Comparison of ENCODE assay signal across 8 mouse cellular contexts in genomic region chr12:111038231-111038975, GRCm38 (mm10). TPM values are rescaled to one million over a fixed set of nuclear protein-coding genes. Genes with fewer than 3 reads are reported as not detected.
A peak's percentile ranks its signal among the peaks of the same experiment; 100 is the strongest.
DNase-seq lines count a peak whose midpoint lies in the region; ATAC-seq and TF ChIP-seq lines count a peak whose summit lies in the region.

No protein-coding gene starts in this region.

- H3K36me3 ChIP-seq in forebrain, postnatal 0 days (ENCODE audit: insufficient read depth): no peaks in the 10 kb centered on the region
- peaks cover 10% of the 10 kb centered on the region for H3K36me3 ChIP-seq in hindbrain, embryonic 12.5 days
- peaks cover 10% of the 10 kb centered on the region for H3K36me3 ChIP-seq in megakaryocyte, embryonic 14.5 days (replicated peaks; ENCODE audit: low read length)

- no peak for TF ChIP-seq CTCF in cerebellum, adult 2 months (IDR thresholded peaks at IDR 0.05; ENCODE audit: borderline replicate concordance, insufficient read depth, low read depth, low read length)
- TF ChIP-seq CTCF in forebrain, postnatal 0 days (IDR thresholded peaks at IDR 0.05; ENCODE audit: low read depth): peak; percentile 30; the same call in 1 of the 2 replicates

- no peak for TF ChIP-seq POLR2A in cerebellum, adult 2 months (IDR thresholded peaks at IDR 0.05; ENCODE audit: borderline replicate concordance, insufficient read depth, low read length)

- H3K27me3 ChIP-seq in cerebellum, adult 2 months (ENCODE audit: control insufficient read depth, insufficient read depth, low read length): no peaks in the 10 kb centered on the region
- no peaks in the 10 kb centered on the region for H3K27me3 ChIP-seq in forebrain, postnatal 0 days (ENCODE audit: insufficient read depth, low read length)
- H3K27me3 ChIP-seq in hindbrain, embryonic 12.5 days: no peaks in the 10 kb centered on the region
- H3K27me3 ChIP-seq in megakaryocyte, embryonic 14.5 days (replicated peaks): no peaks in the 10 kb centered on the region

- peak; percentile 62 for ATAC-seq in forebrain, postnatal 0 days
- peak; percentile 81 for ATAC-seq in hindbrain, embryonic 12.5 days (ENCODE audit: low FRiP score)
- ATAC-seq in activated CD4-positive, CD25-positive, alpha-beta regulatory T cell, adult 4 months: no peak

- intact Hi-C loops in left cerebral cortex, postnatal 10 days (cut with DNase I): no loop called here

- peak overlapping the region; percentile 74 for H3K9ac ChIP-seq in forebrain, postnatal 0 days
- peak overlapping the region; percentile 84 for H3K9ac ChIP-seq in hindbrain, embryonic 12.5 days

- peak; percentile 51 for DNase-seq in T-cell, adult 2 months (ENCODE audit: low spot score)
- DNase-seq in cerebellum, adult 2 months: peak in 1 of 2 experiments; percentile 90
- DNase-seq in forebrain, postnatal 0 days: peak; percentile 93
- DNase-seq in left cerebral cortex, postnatal 10 days (ENCODE audit: extremely low spot score in 1 of 2, low spot score in 2 of 2): peak; percentile 76 to 83
- peak; percentile 10 to 14 for DNase-seq in right cerebral cortex, postnatal 36 days (ENCODE audit: low spot score in 2 of 2)

- H3K4me2 ChIP-seq in forebrain, postnatal 0 days (ENCODE audit: low read depth): peak overlapping the region; percentile 93
- peak overlapping the region; percentile 96 for H3K4me2 ChIP-seq in hindbrain, embryonic 12.5 days (replicated peaks)

- H3K27ac ChIP-seq in cerebellum, adult 2 months (ENCODE audit: insufficient read depth, low read length): peak overlapping the region; percentile 56
- peak overlapping the region; percentile 98 for H3K27ac ChIP-seq in forebrain, postnatal 0 days (ENCODE audit: low read depth, low read length)
- peak overlapping the region; percentile 98 for H3K27ac ChIP-seq in hindbrain, embryonic 12.5 days

- H3K4me3 ChIP-seq in cerebellum, adult 2 months (replicated peaks; ENCODE audit: insufficient read depth, low read depth, low read length): peak overlapping the region; percentile 79
- peak overlapping the region; percentile 91 for H3K4me3 ChIP-seq in forebrain, postnatal 0 days (ENCODE audit: low read depth, low read length)
- H3K4me3 ChIP-seq in hindbrain, embryonic 12.5 days: peak overlapping the region; percentile 94
- peak overlapping the region; percentile 98 for H3K4me3 ChIP-seq in megakaryocyte, embryonic 14.5 days (replicated peaks)

- under 1% methylated on average over 54 of the region's 54 CpGs for WGBS in cerebellum, adult 2 months
- 1% methylated on average over 54 of the region's 54 CpGs for WGBS in forebrain, postnatal 0 days
- whole genome bisulfite sequencing in hindbrain, embryonic 12.5 days: under 1% methylated on average over 53 of the region's 54 CpGs

- no peaks in the 10 kb centered on the region for H3K9me3 ChIP-seq in forebrain, postnatal 0 days (ENCODE audit: low read length)
- no peaks in the 10 kb centered on the region for H3K9me3 ChIP-seq in hindbrain, embryonic 12.5 days (replicated peaks)
- H3K9me3 ChIP-seq in megakaryocyte, embryonic 14.5 days: no peaks in the 10 kb centered on the region

- no peaks in the 10 kb centered on the region for H3K4me1 ChIP-seq in cerebellum, adult 2 months (ENCODE audit: control insufficient read depth, insufficient read depth, low read length)
- peaks cover 11% of the 10 kb centered on the region; the same call in 1 of the 2 replicates for H3K4me1 ChIP-seq in forebrain, postnatal 0 days (ENCODE audit: insufficient read depth)
- peaks cover 18% of the 10 kb centered on the region for H3K4me1 ChIP-seq in hindbrain, embryonic 12.5 days
- H3K4me1 ChIP-seq in megakaryocyte, embryonic 14.5 days: peaks cover 73% of the 10 kb centered on the region

RNA-seq across cellular contexts. Expression of gene Rcor1, which starts 0.7 kb away (rescaled TPM):
- polyA plus RNA-seq in cerebellum, adult 2 months (2012; rRNA removed): 15.8 and 16.7 TPM in 2 replicates
- total RNA-seq in forebrain, postnatal 0 days (2014; rRNA removed): 14.0 and 16.2 TPM in 2 replicates
- polyA plus RNA-seq in forebrain, postnatal 0 days (2015; fragmentation: Nextera tagmentation; extraction: Ambion mirVana): 3.2 and 4.3 TPM in 2 replicates
- 8.8 and 10.0 TPM in 2 replicates for polyA plus RNA-seq in hindbrain, embryonic 12.5 days (2016; fragmentation: Nextera tagmentation; extraction: Ambion mirVana)
- 10 to 100 TPM; 18.0 to 18.3 TPM for total RNA-seq in left cerebral cortex, postnatal 10 days (2021)
- polyA plus RNA-seq in megakaryocyte, embryonic 14.5 days (2012; ENCODE audit: insufficient read depth, low replicate concordance): 2.9 and 3.3 TPM in 2 replicates
- polyA plus RNA-seq in activated CD4-positive, CD25-positive, alpha-beta regulatory T cell, adult 4 months (2017; shearing (Covaris generic)): 10 to 100 TPM; 14.7 to 15.9 TPM

RNA-seq across cellular contexts. Expression of gene Ankrd9, which starts 59.6 kb away (rescaled TPM):
- 53.3 and 54.8 TPM in 2 replicates for polyA plus RNA-seq in cerebellum, adult 2 months (2012; rRNA removed)
- 7.6 and 8.7 TPM in 2 replicates for total RNA-seq in forebrain, postnatal 0 days (2014; rRNA removed)
- polyA plus RNA-seq in forebrain, postnatal 0 days (2015; fragmentation: Nextera tagmentation; extraction: Ambion mirVana): 7.8 and 10.2 TPM in 2 replicates
- polyA plus RNA-seq in hindbrain, embryonic 12.5 days (2016; fragmentation: Nextera tagmentation; extraction: Ambion mirVana): 10.0 and 11.2 TPM in 2 replicates
- total RNA-seq in left cerebral cortex, postnatal 10 days (2021): 1 to 10 TPM; 9.7 to 9.9 TPM
- 3.6 and 7.0 TPM in 2 replicates for polyA plus RNA-seq in megakaryocyte, embryonic 14.5 days (2012; ENCODE audit: insufficient read depth, low replicate concordance)
- 1 to 10 TPM in 1 of 2 experiments, under 1 TPM in 1; 0.74 to 1.2 TPM for polyA plus RNA-seq in activated CD4-positive, CD25-positive, alpha-beta regulatory T cell, adult 4 months (2017; shearing (Covaris generic))
